26 mouse cellular contexts compared by ENCODE assay signal in genomic region chr6:114188869-114189268, GRCm38 (mm10). TPM values are rescaled to one million over a fixed set of nuclear protein-coding genes. Genes with fewer than 3 reads are reported as not detected.
A peak's percentile ranks its signal among the peaks of the same experiment; 100 is the strongest.
DNase-seq lines count a peak whose midpoint lies in the region; ATAC-seq and TF ChIP-seq lines count a peak whose summit lies in the region.
"Had no signal": no experiment of that assay in that cellular context is flagged by ENCODE, and none has a peak within 500 bp of the region (broad histone marks: within the 10 kb centered on the region; RNA-seq: fewer than 3 reads in every experiment).

No protein-coding gene starts in this region.

- peak; percentile 17 to 18 for DNase-seq in cerebellum, adult 2 months
- DNase-seq in cerebellum, adult 11 months, result no peak
- DNase-seq in hindbrain, embryonic 14.5 days (ENCODE audit: low spot score), result no peak
- peak; percentile 36 for DNase-seq in retina, postnatal 1 day
- DNase-seq in retina, embryonic 14.5 days (ENCODE audit: low spot score), result no peak
- DNase-seq in cerebellum, postnatal 36 days, result peak; percentile 5 to 25
- DNase-seq: adrenal gland, postnatal 14 days; embryo, embryonic 11 days; gastrocnemius, postnatal 14 days; heart, adult 11 months; kidney, adult 2 months; layer of hippocampus, adult 9-11 months; lung, adult 18-20 months; lung, postnatal 10 days; thymus, adult 2 months; thymus, postnatal 4 days had no signal

- H3K9ac ChIP-seq in hindbrain, embryonic 16.5 days (ENCODE audit: low read depth, low read length), result no peak overlapping the region
- H3K9ac ChIP-seq in hindbrain, embryonic 14.5 days, result no peak overlapping the region
- H3K9ac ChIP-seq: embryonic facial prominence, embryonic 13.5 days; limb, embryonic 13.5 days; liver, embryonic 12.5 days; neural tube, embryonic 15.5 days had no signal

- no peaks in the 10 kb centered on the region for H3K27me3 ChIP-seq in cerebellum, adult 2 months (ENCODE audit: control insufficient read depth, insufficient read depth, low read length)
- peaks cover 2% of the 10 kb centered on the region; the same call in 1 of the 2 replicates for H3K27me3 ChIP-seq in hindbrain, embryonic 16.5 days (replicated peaks; ENCODE audit: control insufficient read depth, insufficient read depth, low read length)
- peaks cover 56% of the 10 kb centered on the region for H3K27me3 ChIP-seq in hindbrain, embryonic 14.5 days (ENCODE audit: control insufficient read depth, insufficient read depth, low read length)
- H3K27me3 ChIP-seq: embryonic facial prominence, embryonic 13.5 days; limb, embryonic 13.5 days; liver, embryonic 12.5 days had no signal

- no peak overlapping the region for H3K4me3 ChIP-seq in cerebellum, adult 2 months (replicated peaks; ENCODE audit: insufficient read depth, low read depth, low read length)
- H3K4me3 ChIP-seq in hindbrain, embryonic 16.5 days (ENCODE audit: low read length), result no peak overlapping the region
- H3K4me3 ChIP-seq in hindbrain, embryonic 14.5 days (replicated peaks; ENCODE audit: low read length), result no peak overlapping the region
- H3K4me3 ChIP-seq: embryonic facial prominence, embryonic 13.5 days; limb, embryonic 13.5 days; liver, embryonic 12.5 days; midbrain, embryonic 10.5 days; neural tube, embryonic 15.5 days had no signal

- no peak for TF ChIP-seq CTCF in cerebellum, adult 2 months (IDR thresholded peaks at IDR 0.05; ENCODE audit: borderline replicate concordance, insufficient read depth, low read depth, low read length)

- no peak for TF ChIP-seq POLR2A in cerebellum, adult 2 months (IDR thresholded peaks at IDR 0.05; ENCODE audit: borderline replicate concordance, insufficient read depth, low read length)

- no peaks in the 10 kb centered on the region; the same call in 1 of the 2 replicates for H3K36me3 ChIP-seq in hindbrain, embryonic 16.5 days (ENCODE audit: control insufficient read depth, insufficient read depth, low read length)
- H3K36me3 ChIP-seq in hindbrain, embryonic 14.5 days (replicated peaks; ENCODE audit: control insufficient read depth, insufficient read depth), result no peaks in the 10 kb centered on the region
- H3K36me3 ChIP-seq: embryonic facial prominence, embryonic 13.5 days; limb, embryonic 13.5 days; liver, embryonic 12.5 days; midbrain, embryonic 10.5 days; neural tube, embryonic 15.5 days had no signal

- WGBS in cerebellum, adult 2 months, result 11% methylated on average over 8 of the region's 8 CpGs
- 60% methylated on average over 8 of the region's 8 CpGs for WGBS in hindbrain, embryonic 16.5 days
- WGBS in hindbrain, embryonic 14.5 days, result 67% methylated on average over 8 of the region's 8 CpGs

- no peak overlapping the region for H3K4me2 ChIP-seq in hindbrain, embryonic 16.5 days (ENCODE audit: low read length)
- no peak overlapping the region for H3K4me2 ChIP-seq in hindbrain, embryonic 14.5 days (replicated peaks)
- H3K4me2 ChIP-seq: embryonic facial prominence, embryonic 13.5 days; heart, embryonic 11.5 days; limb, embryonic 13.5 days; liver, embryonic 12.5 days; neural tube, embryonic 15.5 days had no signal

- peaks cover 2% of the 10 kb centered on the region; the same call in 1 of the 2 replicates for H3K9me3 ChIP-seq in hindbrain, embryonic 16.5 days (ENCODE audit: control insufficient read depth, low read length)
- H3K9me3 ChIP-seq in hindbrain, embryonic 14.5 days (ENCODE audit: control insufficient read depth, low read length), result 0 out of 2 replicates have a peak, but pooled peaks cover 7% of the 10 kb centered on the region
- H3K9me3 ChIP-seq: embryonic facial prominence, embryonic 13.5 days; limb, embryonic 13.5 days; liver, embryonic 12.5 days; midbrain, embryonic 10.5 days; neural tube, embryonic 15.5 days had no signal

- no peaks in the 10 kb centered on the region for H3K4me1 ChIP-seq in cerebellum, adult 2 months (ENCODE audit: control insufficient read depth, insufficient read depth, low read length)
- H3K4me1 ChIP-seq in hindbrain, embryonic 16.5 days (ENCODE audit: control insufficient read depth, insufficient read depth, low read depth, low read length), result no peaks in the 10 kb centered on the region
- H3K4me1 ChIP-seq in hindbrain, embryonic 14.5 days (replicated peaks; ENCODE audit: control insufficient read depth, insufficient read depth, low read length), result no peaks in the 10 kb centered on the region
- H3K4me1 ChIP-seq: embryonic facial prominence, embryonic 13.5 days; limb, embryonic 13.5 days; liver, embryonic 12.5 days; midbrain, embryonic 10.5 days; neural tube, embryonic 15.5 days had no signal

- ATAC-seq in hindbrain, embryonic 16.5 days, result peak; percentile 72; the same call in 1 of the 2 replicates
- ATAC-seq in hindbrain, embryonic 14.5 days (ENCODE audit: low FRiP score), result no peak
- ATAC-seq: forebrain, embryonic 14.5 days; liver, embryonic 12.5 days had no signal

- no peak overlapping the region for H3K27ac ChIP-seq in cerebellum, adult 2 months (ENCODE audit: insufficient read depth, low read length)
- H3K27ac ChIP-seq in hindbrain, embryonic 16.5 days (ENCODE audit: low read depth, low read length), result no peak overlapping the region
- no peak overlapping the region for H3K27ac ChIP-seq in hindbrain, embryonic 14.5 days
- H3K27ac ChIP-seq: embryonic facial prominence, embryonic 13.5 days; kidney, postnatal 0 days; limb, embryonic 13.5 days; liver, embryonic 12.5 days; midbrain, embryonic 10.5 days; neural tube, embryonic 15.5 days had no signal

RNA-seq across cellular contexts. Expression of gene Slc6a11, which starts 57.8 kb away (rescaled TPM):
- 158 and 216 TPM in 2 replicates for polyA plus RNA-seq in cerebellum, adult 2 months (2012; rRNA removed)
- 109 and 136 TPM in 2 replicates for polyA plus RNA-seq in hindbrain, embryonic 16.5 days (2015; fragmentation: Nextera tagmentation; extraction: Ambion mirVana)
- polyA plus RNA-seq in hindbrain, embryonic 14.5 days (2014; fragmentation: Nextera tagmentation; extraction: Ambion mirVana), result 64.0 and 78.9 TPM in 2 replicates
- polyA plus RNA-seq: heart, embryonic 11.5 days; heart, postnatal 0 days; kidney, adult 2 months; liver, embryonic 12.5 days had no signal

Comparison
In these comparisons a context has a peak if more than half of its experiments do, and no peak if none do; other contexts are left out.
1. DNase-seq: peak in cerebellum, adult 2 months (2 of 2), retina, postnatal 1 day (single experiment) and cerebellum, postnatal 36 days (2 of 2); none in cerebellum, adult 11 months (single experiment), hindbrain, embryonic 14.5 days (single experiment) and retina, embryonic 14.5 days (single experiment).